Mouse (Mus musculus): ENCODE data around the gene Aprt.
A peak's percentile ranks its signal among the peaks of the same experiment; 100 is the strongest.
"Not testable (repeated sequence)": the region's sequence is repeated elsewhere in the genome, so short reads cannot be mapped to it uniquely, and the experiment has no call there.

Gene Aprt

DNA sequence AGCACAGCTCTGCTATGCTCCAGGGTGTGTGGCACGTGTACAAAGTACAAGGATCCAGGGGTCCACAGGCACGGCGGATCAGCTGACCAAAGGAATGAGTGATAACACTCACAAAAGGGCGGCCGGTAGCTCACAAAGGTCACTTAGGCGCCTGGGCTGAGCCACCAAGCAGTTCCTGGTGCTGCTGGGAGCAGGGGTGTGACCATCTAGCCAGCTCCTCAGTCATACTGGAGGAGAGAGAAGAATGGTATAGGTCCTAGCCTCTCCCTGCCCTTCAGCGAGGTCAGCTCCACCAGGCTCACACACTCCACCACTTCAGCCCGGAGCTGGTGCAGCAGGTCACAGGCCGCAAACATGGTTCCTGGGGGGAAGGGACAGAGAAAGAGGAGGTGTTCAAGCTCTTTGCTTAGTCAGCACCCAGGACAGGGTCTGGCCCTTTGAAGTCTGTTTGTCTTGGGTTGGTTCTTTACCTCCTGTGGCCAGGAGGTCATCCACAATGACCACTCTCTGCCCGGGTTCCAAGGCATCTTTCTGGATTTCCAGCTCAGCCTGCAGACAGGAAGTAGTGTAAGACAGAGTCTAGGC lies 1.9 kb downstream of the Aprt start:
- H3K36me3 ChIP-seq (ENCODE audit: control insufficient read depth, insufficient read depth, low read length, poor library complexity, severe bottlenecking): peaks cover 9% of the 10 kb centered on the region; the same call in 1 of the 2 replicates
- DNase-seq (ENCODE audit: low read depth, low spot score): no peak
- no peaks in the 10 kb centered on the region for H3K27me3 ChIP-seq (ENCODE audit: control insufficient read depth, insufficient read depth, low read length, poor library complexity, severe bottlenecking)

DNA sequence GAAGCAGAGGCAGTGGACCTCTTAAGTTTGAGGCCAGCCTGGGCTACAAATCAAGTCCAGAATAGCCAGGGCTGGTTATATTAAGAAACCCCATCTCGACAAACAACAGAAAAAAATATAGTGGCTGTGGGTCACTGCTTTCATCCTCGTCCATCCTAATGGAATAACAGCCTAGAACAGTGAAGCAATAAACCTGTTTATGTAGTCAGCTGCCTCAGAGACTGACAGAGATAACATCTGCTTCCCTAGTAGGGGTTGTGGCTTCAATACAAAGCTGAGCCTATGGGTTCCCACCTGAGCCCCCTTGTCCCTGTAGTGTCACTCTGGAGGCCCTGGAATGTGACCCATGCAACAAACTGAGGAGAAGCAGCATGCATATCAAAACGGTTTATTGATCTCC lies 2.4 kb downstream of the Aprt start:
- no peak for DNase-seq (ENCODE audit: low read depth, low spot score)
- Histone ChIP-seq H3K36me3 (ENCODE audit: control insufficient read depth, insufficient read depth, low read length, poor library complexity, severe bottlenecking) (peaks cover 9% of the 10 kb centered on the region; the same call in 1 of the 2 replicates), H3K27me3 (ENCODE audit: control insufficient read depth, insufficient read depth, low read length, poor library complexity, severe bottlenecking) (no peaks in the 10 kb centered on the region)

DNA sequence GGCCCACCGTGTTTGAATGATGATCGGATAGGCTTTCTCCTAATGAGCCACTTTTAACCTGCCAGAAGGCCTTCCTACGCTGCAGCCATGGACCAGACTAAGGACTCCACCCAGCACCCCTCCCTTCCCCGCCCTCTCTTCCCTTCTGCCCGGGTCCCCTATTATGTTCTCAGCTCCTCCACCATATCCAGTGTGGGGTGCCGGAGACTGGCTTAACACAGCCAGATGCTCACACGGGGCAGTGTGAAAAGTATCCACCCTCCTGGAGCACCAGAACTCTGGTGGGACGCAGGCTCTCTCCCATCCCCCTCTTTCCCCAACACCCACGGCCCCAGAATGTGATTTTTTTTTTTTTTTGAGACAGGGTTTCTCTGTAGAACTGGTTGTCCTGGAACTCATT lies 3.1 kb downstream of the Aprt start:
- Histone ChIP-seq H3K27me3 (ENCODE audit: control insufficient read depth, insufficient read depth, low read length, poor library complexity, severe bottlenecking) (no peaks in the 10 kb centered on the region), H3K36me3 (ENCODE audit: control insufficient read depth, insufficient read depth, low read length, poor library complexity, severe bottlenecking) (peaks cover 9% of the 10 kb centered on the region; the same call in 1 of the 2 replicates)
- DNase-seq (ENCODE audit: low read depth, low spot score): no peak

DNA sequence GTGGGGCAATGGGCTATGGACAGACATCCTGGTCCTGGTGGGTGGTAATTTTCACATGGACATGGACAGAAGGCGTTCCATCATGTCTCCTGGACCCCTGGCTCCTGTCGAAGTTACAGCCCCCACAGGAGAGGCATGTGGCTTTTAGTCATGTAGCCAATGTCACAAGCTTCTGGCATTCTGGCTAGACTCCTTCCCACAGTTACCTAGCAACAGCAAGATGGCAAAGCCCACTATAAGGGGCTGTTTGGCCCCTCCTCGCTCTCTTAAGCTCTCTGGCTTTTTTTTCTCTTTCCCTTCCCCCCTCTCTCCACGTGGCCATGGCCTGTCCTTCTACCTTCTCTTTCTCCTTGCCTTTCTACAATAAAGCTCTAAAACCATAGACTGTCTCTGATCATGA lies 3.5 kb downstream of the Aprt start:
- not testable (repeated sequence) for H3K36me3 ChIP-seq (ENCODE audit: control insufficient read depth, insufficient read depth, low read length, poor library complexity, severe bottlenecking); DNase-seq (ENCODE audit: low read depth, low spot score); H3K27me3 ChIP-seq (ENCODE audit: control insufficient read depth, insufficient read depth, low read length, poor library complexity, severe bottlenecking)

DNA sequence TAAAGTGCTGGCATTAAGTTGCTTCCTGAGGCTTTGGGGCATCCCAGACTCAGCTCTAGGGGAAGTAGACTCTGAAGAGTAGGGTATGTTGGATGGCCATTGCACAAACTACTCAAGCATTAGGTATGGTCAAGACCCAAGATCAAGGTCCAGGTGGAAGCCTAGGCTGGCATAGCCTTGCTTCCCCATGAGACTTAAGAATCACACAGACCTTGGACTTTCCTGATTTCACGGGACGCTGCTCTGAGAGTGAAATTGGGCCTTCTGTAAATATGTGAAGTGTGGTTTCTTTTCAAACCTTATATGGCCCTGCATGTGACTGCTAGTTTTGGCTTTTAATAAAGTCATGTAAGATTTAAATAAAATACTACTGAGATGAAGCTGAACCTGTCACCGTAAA lies 4.0 kb downstream of the Aprt start:
- Histone ChIP-seq H3K27me3 (ENCODE audit: control insufficient read depth, insufficient read depth, low read length, poor library complexity, severe bottlenecking) (no peaks in the 10 kb centered on the region), H3K36me3 (ENCODE audit: control insufficient read depth, insufficient read depth, low read length, poor library complexity, severe bottlenecking) (peaks cover 9% of the 10 kb centered on the region; the same call in 1 of the 2 replicates)
- DNase-seq (ENCODE audit: low read depth, low spot score): no peak

DNA sequence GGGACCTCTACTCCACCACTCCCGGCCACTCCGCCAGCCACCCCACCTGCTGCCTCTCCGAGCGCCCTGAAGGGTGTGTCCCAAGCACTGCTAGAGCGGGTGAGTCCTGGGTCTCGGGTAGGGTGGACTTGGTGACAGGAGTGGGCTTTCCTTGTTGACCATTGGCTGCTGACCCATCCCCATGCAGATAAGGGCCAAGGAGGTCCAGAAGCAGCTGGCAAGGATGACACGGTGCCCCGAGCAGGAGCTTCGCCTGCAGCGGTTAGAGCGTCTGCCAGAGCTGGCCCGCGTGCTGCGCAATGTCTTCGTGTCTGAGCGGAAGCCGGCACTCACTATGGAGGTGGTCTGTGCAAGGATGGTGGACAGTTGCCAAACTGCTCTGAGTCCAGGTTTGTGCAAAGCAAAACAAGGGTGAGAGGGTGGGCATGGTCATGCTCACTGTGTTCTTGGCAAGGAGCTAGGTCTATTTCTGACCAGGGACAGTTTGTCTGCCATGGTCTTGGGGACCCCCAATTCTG lies 4.9 kb downstream of the Aprt start:
- Histone ChIP-seq H3K36me3 (ENCODE audit: control insufficient read depth, insufficient read depth, low read length, poor library complexity, severe bottlenecking) (peaks cover 9% of the 10 kb centered on the region; the same call in 1 of the 2 replicates), H3K27me3 (ENCODE audit: control insufficient read depth, insufficient read depth, low read length, poor library complexity, severe bottlenecking) (no peaks in the 10 kb centered on the region)
- DNase-seq (ENCODE audit: low read depth, low spot score): no peak

DNA sequence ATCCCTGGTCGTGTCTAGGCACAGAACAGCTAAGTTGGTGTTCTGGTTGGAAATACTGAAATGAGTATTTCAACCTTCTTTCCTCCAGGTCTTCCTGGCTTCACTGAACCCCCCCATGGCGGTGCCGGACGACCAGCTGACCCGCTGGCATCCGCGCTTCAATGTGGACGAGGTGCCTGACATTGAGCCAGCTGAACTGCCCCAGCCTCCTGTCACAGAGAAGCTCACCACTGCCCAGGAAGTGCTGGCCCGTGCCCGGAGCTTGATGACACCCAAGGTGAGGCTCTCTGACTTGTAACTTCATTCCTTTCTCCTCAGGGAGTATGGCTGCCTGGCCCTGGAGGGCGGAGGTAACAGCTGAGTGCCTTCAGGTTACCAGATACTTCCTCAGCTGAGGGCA lies 5.6 kb downstream of the Aprt start:
- Histone ChIP-seq H3K27me3 (ENCODE audit: control insufficient read depth, insufficient read depth, low read length, poor library complexity, severe bottlenecking) (no peaks in the 10 kb centered on the region), H3K36me3 (ENCODE audit: control insufficient read depth, insufficient read depth, low read length, poor library complexity, severe bottlenecking) (peaks cover 9% of the 10 kb centered on the region; the same call in 1 of the 2 replicates)
- DNase-seq (ENCODE audit: low read depth, low spot score): no peak

DNA sequence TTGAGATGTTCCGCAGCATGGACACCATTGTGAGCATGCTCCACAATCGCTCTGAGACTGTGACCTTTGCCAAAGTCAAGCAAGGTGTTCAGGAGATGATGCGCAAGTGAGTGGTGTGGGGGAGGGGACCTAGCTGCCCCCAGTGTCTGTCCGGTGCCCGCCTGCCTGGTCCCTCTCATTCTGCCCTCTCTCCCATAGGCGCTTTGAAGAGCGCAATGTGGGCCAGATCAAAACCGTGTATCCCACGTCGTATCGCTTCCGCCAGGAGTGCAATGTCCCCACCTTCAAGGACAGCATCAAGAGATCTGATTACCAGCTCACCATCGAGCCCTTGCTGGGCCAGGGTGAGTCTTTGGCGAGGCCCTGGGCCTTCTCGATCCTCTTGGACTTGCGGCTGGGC lies 6.7 kb downstream of the Aprt start:
- Histone ChIP-seq H3K36me3 (ENCODE audit: control insufficient read depth, insufficient read depth, low read length, poor library complexity, severe bottlenecking) (peaks cover 9% of the 10 kb centered on the region; the same call in 1 of the 2 replicates), H3K27me3 (ENCODE audit: control insufficient read depth, insufficient read depth, low read length, poor library complexity, severe bottlenecking) (no peaks in the 10 kb centered on the region)
- no peak for DNase-seq (ENCODE audit: low read depth, low spot score)

DNA sequence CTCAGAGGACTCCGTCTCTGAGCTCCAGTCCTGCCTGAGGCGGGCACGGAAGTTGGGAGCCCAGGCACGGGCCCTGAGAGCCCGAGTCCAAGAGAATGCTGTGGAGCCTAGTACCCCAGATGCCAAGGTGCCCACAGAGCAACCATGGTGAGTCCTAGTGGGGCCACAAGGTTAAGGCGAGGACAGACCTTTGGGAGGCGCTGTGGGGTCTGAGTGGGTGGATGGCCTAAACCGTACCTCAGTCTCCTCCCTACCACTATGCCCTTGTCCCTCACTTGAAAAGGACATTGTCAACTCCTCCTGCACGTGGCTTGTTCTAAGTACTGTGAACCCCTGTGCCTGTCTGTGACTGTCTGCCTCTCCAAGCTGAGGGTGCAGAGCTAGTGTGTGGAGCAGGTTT lies 7.4 kb downstream of the Aprt start:
- DNase-seq (ENCODE audit: low read depth, low spot score): peak; percentile 26
- Histone ChIP-seq H3K36me3 (ENCODE audit: control insufficient read depth, insufficient read depth, low read length, poor library complexity, severe bottlenecking) (peaks cover 7% of the 10 kb centered on the region; the same call in 1 of the 2 replicates), H3K27me3 (ENCODE audit: control insufficient read depth, insufficient read depth, low read length, poor library complexity, severe bottlenecking) (no peaks in the 10 kb centered on the region)

DNA sequence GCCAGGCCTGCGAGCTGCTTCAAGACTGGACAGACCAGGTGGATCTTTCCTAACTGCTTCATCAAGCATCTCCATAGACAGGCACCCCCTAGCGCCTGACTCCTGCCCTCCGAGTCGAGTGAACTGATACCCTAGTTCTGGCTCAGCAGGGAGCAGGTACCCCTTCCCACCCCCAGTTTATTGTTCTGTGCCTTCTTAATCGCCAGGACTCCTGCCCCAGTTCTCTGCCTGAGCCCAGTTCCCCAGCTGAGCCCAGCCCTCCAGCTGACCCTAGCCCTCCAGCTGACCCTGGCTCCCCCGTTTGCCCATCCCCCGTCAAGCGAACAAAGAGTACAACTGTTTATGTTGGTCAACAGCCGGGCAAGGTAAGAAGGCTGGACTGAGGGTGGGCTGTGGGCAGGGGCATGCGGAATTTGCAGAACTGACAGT lies 7.8 kb downstream of the Aprt start:
- Histone ChIP-seq H3K27me3 (ENCODE audit: control insufficient read depth, insufficient read depth, low read length, poor library complexity, severe bottlenecking) (no peaks in the 10 kb centered on the region), H3K36me3 (ENCODE audit: control insufficient read depth, insufficient read depth, low read length, poor library complexity, severe bottlenecking) (peaks cover 7% of the 10 kb centered on the region; the same call in 1 of the 2 replicates)
- peak; percentile 49 for DNase-seq (ENCODE audit: low read depth, low spot score)

DNA sequence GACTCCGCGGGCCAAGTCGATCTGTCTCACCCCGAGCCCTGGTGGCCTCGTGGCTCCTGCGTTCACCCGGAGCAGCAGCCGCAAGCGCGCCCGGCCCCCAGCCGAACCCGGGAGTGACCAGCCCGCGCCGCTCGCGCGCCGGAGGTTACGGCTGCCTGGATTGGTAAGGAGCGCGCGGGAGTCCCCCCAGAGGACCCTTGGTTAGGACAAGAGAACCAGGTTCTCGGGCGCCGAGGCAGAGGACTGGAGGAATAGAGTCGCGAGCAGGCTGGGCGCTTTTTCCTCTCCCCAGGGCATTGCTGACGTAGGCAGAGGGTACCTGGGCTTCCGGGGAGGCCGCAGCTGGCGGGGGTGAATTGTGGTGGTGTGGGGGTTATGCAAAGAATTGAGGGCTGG lies 8.6 kb downstream of the Aprt start:
- peak; percentile 96 for DNase-seq (ENCODE audit: low read depth, low spot score)
- Histone ChIP-seq H3K36me3 (ENCODE audit: control insufficient read depth, insufficient read depth, low read length, poor library complexity, severe bottlenecking) (peaks cover 7% of the 10 kb centered on the region; the same call in 1 of the 2 replicates), H3K27me3 (ENCODE audit: control insufficient read depth, insufficient read depth, low read length, poor library complexity, severe bottlenecking) (no peaks in the 10 kb centered on the region)

DNA sequence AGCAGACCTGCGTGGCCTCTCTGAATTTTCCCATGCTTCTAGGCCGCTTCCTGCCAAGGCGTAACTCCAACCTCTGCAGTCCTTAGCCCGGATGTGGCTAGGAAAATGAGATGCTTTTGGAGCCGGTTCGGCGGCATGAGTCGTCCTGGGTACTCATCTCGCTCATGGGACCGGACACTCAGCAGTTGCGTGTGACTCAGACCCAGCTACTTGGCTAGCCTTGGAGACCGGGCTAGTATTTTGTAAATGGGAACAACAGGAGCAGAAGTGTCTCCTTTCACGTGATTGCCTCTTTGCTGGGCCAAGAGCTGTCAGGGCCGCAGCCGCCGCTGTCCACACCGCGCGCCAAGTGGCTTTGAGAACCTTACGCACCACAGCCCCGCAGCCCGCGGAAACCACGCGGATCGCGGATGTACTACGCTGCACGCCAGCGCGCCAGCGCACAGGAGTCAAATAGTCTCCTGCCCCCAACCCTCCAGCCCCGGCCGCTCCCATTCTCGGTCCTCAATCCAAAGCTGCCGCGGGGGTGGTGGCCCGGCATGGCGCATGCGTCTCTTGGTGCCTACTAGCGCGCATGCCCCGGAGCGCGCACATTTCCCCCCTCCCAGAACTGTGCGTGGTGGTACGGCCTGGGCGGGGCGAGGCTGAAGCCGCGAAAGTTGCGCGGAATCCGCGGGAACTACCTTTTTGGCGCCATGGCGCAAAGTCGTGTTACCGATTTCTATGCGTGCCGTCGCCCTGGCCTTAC lies 9.2 kb downstream of the Aprt start, which contains the start of gene Cdt1:
Gene Cdt1, plus strand, starts transcription at position 655 of the 748 bp plus-strand sequence.
- H3K36me3 ChIP-seq (ENCODE audit: control insufficient read depth, insufficient read depth, low read length, poor library complexity, severe bottlenecking): peaks cover 7% of the 10 kb centered on the region; the same call in 1 of the 2 replicates
- peak; percentile 97 for DNase-seq (ENCODE audit: low read depth, low spot score)
- H3K27me3 ChIP-seq (ENCODE audit: control insufficient read depth, insufficient read depth, low read length, poor library complexity, severe bottlenecking): no peaks in the 10 kb centered on the region

DNA sequence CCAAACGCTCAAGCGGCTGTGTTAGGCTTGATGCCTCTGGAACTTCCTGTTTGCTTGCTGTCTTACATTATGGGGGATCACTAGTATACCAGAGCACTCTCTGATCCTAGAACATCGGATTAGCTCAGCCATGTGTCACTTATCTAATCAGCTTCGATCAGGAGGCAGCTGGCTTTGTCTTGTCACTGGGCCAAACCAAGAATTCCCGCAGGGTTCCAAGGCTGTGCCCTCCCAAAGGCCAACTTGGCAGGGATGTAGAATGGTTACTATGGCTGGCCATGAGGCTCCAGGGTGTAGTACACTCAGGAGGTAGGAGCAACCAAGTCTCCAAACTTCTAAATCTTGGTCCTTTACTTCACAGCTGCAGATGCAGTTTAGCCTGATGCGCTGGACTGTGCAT lies 9.9 kb downstream of the Aprt start:
- H3K27me3 ChIP-seq (ENCODE audit: control insufficient read depth, insufficient read depth, low read length, poor library complexity, severe bottlenecking): no peaks in the 10 kb centered on the region
- DNase-seq (ENCODE audit: low read depth, low spot score): no peak
- peaks cover 3% of the 10 kb centered on the region; the same call in 1 of the 2 replicates for H3K36me3 ChIP-seq (ENCODE audit: control insufficient read depth, insufficient read depth, low read length, poor library complexity, severe bottlenecking)

DNA sequence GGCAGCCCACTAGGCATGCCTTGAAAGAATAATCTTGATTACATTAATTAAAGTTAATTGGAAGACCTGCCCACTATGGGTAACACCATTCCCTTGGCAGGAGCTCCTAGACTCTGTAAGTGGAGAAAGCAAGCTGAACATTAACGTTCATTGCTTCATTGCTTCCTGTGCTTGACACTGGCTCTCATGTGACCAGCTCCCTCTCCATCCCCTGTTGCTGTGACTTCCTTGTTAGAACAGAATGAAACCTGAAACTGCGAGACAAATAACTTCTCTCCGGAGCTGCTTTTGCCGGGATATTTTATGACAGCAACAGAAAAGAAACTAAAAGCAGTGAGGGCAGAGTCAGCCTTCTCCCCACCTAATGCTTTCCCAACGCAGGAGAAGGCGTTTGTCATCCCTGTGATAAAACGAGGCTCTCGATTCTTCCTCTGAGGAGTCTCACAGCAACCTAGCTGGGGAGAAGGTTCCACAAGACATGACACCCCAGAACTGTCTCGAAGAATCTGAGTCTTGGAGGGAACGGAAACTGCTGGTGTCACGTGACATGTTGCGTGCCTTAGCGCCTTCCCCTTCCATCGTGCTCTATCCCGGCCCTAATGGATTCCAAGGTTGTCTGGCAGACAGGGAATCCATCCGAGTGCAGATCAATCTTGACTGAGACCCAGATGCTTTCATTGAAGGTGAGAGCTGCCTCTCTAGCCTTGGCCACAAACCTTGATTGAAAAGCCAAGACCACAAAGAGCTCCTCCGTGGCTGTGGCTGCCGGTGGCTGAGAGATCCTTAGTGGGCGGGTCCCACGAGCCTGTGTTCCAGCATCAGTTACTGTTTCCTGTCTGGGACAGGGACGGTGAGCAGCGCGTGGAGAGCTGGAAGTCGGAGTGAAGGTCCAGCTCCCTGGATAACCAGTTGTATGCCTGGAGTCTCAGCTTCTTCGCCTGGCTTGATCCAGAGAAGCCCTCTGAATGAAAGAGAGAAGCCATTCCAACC lies 12.1 kb downstream of the Aprt start:
- H3K36me3 ChIP-seq (ENCODE audit: control insufficient read depth, insufficient read depth, low read length, poor library complexity, severe bottlenecking): no peaks in the 10 kb centered on the region
- peak; percentile 42 for DNase-seq (ENCODE audit: low read depth, low spot score)
- H3K27me3 ChIP-seq (ENCODE audit: control insufficient read depth, insufficient read depth, low read length, poor library complexity, severe bottlenecking): no peaks in the 10 kb centered on the region
